Mouse (Mus musculus) CD4-positive helper T cell, adult 2 months (primary cell): ENCODE results near the gene Card11.

Experiments
- DNase-seq: peaks from one replicate; pipeline ENCODE4 v3.0.0-alpha.2; 2012; ENCODE audit warnings: low read depth, missing footprints, low spot score

Card11 gene

DNA sequence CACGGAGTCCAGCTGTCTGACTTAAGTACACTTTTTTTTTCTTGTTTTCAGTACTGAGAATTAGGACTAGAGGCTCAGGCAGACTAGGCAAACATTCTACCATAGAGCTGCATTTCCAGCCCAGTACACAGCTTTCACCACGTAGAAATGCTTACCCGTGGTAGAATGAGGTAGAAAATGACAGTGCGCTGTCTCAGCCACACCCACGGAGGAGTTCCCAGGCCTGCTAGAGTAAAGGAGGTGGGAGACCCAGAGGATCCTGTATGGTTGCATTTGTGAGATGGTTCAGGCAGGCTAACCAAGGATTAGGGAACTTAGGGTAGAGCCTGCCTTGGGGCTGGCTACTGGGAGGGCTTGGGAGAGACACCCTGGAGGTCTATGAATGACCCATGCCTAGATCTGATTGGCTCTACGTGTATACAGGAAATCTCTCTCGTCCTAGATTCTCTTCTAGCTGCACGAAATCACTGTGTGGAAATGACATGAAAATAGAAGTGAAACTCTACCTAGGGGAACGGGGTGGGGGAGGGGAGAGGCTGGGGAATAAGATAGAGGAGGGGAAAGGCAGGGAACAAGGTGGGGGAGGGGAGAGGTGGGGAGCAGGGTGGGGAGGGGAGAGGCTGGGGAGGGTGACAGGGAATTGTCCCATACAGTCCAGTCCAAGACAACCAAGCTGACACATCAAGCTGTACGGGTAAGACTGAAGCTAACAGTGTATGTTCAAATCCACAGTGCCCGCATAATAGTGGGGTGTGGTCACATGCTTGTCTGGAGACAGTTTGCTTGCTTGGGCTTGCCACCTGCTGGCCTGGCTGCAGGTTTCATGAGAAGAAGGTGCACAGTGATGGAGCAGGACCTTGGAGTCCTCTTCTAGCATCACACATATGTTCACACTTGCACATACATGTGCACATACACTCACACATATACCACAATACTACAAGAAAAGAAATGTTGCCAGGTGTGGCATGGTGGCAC, 8.0 kb downstream of the Card11 start:
- DNase-seq, result peak; percentile 53

DNA sequence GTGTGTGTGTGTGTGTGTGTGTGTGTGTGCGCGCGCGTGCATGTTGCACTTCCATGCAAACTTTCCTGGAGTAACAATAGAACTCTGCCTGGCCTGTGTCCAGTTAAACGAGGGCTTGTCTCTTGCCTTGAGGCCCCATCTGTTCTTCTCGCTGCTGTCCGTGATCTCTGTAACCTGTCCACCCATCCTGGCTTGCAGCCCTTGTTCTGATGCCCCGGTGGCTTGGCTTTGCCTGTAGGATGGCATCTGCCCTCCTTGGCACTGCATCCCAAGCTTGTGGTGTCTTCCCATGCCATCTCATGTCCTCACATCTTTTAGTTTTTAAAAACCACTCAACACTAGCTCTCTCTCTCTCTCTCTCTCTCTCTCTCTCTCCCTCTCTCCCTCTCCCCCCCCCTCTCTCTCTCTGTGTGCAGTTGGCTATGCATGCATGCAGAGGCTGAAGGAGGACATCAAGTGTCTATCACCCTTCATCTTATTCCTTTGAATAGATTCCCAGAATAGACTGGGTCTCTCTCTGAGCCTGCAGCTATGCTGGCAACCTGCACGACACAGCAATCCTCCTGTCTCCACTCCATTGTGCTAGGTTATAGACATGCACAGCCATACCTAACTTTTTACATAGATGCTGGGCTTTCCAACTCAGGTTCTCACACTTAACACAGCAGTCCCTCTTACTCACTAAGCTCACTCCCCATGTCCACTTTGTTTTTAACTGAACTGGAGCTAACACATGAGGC, 14.9 kb downstream of the Card11 start:
- DNase-seq, result no peak

DNA sequence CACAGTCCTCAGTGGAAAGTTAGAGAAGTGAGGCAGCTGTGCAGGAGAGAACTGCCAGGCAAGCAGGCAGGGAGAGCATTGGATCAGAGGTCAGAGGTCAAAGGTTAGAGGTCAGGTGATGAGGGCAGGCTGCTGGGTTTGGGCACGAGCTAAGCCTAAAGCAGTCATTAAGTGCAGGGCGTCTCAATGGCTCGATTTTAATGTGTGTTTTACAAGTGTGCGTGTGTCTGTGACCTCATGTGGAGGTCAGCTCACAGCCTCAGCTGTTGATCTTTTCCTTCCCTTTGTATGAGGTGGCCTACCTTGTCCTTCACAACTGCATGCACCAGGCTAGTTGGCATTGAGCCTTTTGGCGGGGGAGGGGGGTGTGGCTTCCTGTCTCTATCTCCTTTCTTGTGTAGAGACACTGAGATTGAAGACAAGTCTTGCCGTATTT, 19.0 kb downstream of the Card11 start:
- peak; percentile 60 for DNase-seq

DNA sequence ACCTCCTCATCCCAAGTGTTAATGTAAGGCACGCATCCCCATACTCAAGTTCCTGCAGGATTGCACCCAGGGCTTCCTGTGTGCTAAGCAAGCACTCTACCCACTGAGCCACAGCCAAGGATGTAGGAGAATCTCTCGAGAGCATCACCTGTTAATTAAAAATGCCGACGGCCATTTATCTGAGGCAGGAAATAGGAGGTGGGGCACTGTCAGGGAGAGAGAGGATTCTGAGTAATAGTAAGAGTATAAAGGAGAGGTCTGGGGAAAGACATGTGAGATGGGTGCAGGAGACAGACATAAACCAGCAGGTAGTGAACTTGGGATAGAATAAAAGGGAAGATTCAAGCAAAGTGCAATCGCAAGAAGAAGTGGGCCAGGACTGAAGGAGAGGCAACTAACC, 19.6 kb downstream of the Card11 start:
- DNase-seq, result no peak

DNA sequence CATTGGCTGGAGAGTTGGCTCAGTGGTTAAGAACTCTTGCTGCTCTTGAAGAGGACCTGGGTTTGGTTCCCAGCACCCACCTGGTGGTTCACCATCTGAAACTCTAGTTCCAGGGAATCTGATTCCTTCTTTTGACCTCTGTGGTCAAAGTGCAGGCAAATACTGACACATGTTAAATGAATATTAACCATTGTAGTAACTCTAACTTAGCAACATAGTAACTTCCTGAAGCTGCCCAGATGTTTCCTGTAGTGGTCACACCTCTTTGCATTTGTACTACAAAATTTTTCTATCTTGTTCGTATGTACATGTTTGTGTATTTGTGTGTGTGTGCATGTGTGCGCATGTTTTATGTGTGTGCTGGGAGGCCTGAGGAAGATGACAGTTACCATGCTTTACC, 20.3 kb downstream of the Card11 start:
- no peak for DNase-seq

DNA sequence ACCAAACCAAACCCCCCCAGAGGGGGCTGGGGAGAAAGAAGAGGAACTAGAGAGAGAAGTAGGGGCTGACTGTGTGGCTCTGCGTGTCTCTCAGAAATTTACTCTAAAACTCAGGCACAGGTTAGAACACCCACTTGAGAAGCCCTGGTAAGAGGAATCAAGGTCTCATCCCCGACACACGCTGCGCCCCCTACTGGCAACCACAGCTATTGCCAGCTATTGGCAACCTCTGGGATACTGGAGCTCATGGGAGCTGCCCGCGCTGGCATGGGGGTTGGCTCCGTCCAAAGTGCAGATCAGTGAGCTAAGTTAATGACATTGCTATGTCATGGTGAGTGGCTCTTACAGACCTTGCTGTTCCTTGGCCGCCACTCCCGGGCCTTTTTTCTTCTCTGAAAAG, 37.4 kb downstream of the Card11 start:
- DNase-seq, result peak; percentile 51

DNA sequence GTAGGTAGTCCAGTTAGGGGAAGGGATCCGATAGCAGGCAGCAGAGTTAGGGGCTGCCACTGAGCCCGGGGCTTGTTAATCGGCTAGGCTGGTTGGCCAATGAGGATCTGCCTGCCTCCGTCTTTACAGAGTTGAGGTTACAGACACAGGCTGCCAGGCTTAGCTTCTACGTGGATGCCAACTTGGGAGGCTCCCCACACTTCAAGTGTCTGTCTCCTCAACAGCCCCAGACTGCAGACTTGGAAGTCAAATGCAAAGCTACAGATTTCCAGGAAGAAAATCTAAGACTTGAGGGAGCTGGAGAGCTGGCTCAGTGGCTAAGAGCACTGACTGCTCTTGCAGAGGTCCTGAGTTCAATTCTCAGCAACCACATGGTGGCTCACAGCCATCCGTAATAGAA, 39.6 kb downstream of the Card11 start:
- DNase-seq, result no peak

DNA sequence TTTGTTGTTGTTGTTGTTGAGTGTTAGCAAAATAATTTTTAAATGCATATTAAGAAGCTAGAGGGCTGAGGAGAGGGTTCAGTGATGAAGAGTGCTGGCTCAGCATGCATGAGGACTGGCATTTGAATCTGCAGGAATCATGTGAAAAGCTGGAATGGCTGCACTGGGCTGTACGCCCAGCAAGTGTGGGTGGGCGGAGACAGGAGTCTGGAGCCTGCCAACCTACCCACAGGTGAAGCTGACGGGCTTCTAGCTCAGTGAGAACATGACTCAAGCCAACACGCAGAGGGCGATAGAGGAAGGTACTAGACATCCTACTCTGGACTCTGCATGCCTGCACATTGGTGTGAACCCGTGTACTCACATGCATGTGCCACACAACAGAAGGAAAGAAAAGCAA, 41.2 kb downstream of the Card11 start:
- DNase-seq, result no peak

DNA sequence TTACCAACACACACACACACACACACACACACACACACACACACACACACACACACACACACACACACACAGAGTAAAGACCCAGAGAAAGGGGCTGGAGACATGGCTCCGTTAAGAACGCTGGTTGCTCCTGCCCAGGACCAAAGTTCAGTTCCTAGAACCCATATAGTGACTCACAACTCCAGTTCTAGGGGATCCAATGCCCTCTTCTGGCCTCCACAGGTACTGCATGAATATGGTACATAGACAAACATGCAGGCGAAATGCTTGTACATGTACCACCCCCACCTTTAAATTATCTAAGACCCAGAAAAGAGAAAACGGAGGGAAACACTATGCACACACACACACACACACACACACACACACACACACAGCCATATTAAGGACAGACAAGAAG, 43.3 kb downstream of the Card11 start:
- DNase-seq, result peak; percentile 27

DNA sequence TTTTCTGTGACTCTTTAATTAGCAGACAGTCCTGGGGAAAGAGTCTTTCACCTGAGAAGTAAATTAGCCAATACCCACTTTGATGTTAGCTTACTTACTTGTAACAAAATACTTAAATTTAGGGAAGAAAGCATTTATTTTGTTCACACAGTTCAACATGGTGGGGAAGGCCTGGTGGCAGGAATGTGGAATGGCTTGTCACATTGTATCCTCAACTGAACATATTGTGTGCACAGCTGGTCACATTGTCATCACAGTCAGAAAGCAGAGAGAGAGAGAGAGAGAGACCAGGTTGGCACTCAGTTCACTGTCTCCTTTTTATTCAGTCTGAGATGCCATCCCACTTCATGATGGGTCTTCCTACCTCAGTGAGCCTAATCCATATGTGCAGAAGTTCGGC, 44.7 kb downstream of the Card11 start:
- no peak for DNase-seq

DNA sequence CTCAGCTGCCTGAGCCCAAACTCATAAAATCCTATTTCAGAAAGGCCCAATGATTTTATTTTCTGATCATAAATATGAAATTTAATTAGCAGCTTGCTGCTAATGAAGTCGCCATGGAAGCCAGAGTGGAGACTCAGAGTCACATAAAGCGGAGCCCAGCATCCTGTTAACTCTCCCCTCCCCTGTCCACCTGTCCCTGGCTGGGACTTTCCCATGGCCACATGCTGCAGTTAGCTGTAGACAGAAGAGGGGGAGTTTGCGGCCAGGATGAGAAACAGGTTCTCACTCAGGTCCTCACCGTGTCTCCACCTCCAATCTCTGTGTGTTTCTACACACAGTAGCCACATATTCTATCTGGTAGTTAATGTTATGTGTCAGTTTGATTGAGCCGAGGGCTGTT, 48.6 kb downstream of the Card11 start:
- DNase-seq, result peak; percentile 48

DNA sequence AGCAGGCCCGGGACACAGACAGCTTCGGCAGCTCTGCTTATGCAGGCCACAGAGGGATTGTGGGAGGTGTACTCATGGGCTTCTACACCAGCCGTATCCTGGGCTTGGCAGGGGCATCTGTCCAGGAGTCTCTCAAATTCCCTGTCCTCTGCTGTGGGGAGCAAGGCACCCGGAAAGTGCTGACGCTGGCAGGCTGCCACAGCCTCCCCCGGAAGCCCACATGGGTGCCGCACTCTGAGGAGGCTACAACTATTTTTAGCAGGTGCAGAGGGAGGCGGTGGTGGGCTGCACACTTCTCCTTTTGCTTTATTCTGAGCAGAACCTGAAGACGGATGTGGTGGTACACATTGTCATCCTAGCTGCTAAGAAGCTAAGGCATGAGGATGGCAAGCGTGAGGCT, 52.4 kb downstream of the Card11 start:
- DNase-seq, result peak; percentile 82

DNA sequence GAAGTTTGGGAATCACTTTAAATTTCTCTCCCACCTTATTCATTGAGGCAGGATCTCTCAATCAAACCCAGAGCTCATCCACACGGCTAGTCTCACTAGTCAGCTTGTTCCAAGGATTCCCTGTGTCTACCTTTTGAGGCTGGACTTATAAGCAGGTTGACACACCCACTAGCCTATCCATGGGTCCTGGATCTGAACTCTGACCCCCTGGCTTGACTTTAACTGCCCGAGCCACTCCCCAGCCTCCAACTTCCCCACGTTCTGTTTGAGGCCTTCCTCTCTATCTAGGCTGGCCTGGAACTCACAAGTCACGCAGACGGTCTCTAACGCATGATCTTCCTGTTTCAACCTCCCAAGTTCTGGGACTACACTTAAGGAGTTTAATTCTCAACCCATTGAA, 54.3 kb downstream of the Card11 start:
- no peak for DNase-seq

DNA sequence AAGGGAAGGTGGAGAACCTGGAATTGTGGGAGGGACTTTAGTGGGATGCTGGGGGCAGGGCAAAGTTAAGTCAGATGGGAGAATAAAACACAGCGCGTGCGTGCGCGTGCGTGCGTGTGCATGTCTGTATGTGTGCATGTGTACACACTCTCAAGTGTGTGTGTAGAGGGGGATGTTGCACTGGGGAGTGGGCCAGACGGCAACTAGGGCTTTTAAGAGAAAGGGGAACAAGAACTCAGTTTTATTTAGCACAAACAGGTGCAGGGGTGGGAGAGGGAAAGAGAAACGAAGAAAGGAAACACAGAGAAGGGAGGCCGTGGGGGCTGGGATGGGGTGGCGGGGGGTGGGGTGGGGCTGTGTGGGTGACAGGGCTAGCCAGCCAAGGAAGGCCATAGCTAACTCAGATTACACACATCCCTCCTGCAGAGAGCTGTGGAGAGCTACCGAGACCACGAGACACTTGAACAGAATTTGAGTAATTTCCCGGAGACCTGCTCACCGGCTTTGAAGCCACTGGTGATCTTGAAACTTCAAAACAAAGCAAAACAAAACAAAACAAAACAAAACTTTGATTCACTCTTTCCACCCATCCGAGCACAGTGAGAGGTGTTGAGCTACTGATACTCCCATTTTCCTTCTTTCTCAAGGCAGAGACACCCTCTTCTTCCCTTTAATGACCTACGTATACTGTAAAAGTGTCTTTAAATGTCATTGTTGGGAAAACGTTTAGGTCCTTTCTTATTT, 55.8 kb downstream of the Card11 start:
- DNase-seq, result peak; percentile 77

DNA sequence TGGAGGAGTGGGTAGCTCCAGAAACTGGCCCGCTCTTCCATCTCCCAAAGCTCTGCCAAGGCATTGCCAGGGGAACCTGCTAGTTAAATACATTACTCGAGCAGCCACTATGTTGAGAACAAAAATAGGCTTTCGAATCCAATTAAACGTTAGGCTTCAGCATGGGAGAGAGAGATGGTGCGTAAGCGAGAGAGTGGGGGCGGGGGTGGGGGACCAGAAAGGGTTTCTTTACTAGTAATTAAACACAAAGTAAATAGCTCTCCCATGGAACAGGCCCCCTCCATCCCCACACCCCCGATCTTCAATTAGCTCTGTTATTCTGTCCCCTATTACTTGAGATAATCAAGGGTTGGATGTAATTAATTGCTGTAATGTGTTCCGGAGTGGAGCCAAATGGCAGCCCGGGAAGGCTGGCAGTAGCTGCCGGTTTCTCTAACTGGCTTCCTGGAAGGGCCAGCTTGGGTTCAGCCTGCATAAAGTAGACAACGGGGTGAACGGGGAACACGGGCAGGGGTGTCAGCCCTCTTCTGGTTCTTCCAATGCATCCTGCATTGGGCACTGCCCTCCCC, 59.4 kb downstream of the Card11 start:
- DNase-seq, result no peak

DNA sequence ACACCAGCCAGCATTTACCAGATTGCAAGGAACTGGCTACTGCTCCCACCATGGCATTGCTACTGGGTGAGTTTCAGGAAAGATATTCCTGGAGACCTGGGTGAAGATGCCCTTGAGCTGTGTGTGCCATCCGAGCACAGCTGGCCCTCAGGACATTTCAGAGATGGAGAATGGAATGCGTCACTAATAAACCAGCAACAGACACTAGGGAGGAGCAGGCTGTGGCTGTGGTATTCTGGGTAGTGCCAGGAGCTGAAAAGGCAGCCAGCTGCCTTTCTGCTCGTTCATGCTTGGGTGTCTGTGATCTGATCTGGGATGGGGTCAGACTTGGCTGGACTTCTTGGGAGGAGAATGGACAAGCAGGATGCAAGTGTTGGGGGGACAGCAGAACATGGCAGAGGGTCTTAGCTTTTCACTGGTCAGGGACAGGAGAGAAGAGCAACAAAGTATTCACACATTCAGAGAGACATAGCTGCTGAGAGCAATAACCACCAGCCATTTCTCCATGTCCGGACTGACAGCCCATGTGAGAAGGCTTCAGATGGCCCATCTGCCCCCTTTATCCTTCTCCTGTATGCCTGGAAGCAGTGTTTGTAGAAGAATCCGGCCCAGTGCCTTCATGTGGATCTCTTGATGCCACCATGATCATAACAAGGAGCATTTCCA, 60.0 kb downstream of the Card11 start:
- no peak for DNase-seq

DNA sequence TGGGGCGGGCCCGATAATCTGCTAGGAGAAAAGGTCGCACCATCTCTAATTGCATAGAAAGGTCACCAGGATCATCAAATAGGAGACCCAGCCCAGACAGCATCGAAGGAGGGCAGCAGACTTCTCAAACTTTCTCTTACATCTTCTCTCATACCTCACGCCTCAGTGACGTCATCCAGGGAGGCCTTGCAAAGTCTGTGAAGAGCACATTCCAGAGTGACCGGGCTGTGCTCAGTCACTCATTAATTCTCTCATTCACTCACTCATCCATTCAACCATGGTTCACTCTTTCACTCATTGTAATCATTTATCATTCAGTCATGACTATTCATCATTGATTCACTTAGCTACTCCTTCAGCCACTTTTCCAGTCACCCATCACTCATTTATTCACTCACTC, 63.6 kb downstream of the Card11 start:
- no peak for DNase-seq

DNA sequence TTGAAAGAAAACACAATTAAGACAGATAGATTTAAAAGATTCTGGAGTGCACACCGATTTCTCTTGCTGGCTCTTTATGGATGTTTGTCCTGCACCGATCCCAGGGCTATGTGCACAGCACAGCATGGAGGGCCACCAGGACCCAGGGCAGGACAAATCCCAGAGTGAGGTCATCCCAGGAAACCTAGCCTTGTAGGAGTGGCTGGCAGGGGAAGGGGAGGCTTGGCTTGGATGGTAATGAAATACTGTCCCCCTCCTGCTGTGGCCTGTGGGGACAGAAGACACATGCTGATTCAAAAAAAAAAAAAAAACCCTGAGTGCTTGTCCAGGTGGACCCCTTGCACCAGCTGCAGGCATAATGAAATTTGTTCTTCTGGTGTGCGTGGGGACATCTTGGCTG, 64.5 kb downstream of the Card11 start:
- no peak for DNase-seq

DNA sequence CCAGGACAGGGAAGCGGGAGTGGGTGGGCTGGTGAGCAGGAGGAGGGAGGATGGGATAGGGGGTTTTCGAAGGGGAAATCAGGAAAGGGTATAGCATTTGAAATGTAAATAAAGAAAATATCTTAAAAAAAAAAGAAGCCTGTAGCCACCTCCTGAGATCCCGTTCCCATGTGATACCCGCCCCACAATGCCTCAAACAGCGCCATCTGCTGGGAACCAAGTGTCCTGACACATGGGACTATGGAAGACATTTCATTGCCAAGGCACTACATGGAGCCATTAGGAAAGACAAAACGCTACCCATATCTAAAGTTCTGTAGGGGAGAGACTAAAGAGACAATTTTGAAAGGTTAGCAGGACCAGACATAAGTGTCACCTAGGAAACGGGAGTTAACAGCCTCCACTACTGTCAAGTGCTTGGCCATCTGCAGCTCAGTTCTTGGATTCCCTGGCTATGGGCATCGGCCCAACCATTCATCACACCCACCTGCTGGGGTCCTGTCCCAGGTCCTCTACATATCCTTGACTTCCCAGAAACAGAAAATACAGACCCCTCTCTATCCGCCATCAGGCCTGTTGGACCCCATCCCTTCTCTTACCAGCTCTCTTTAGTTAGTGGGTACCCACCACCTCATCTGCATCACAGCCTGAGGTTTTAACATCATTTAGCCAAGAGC, 65.6 kb downstream of the Card11 start:
- no peak for DNase-seq

DNA sequence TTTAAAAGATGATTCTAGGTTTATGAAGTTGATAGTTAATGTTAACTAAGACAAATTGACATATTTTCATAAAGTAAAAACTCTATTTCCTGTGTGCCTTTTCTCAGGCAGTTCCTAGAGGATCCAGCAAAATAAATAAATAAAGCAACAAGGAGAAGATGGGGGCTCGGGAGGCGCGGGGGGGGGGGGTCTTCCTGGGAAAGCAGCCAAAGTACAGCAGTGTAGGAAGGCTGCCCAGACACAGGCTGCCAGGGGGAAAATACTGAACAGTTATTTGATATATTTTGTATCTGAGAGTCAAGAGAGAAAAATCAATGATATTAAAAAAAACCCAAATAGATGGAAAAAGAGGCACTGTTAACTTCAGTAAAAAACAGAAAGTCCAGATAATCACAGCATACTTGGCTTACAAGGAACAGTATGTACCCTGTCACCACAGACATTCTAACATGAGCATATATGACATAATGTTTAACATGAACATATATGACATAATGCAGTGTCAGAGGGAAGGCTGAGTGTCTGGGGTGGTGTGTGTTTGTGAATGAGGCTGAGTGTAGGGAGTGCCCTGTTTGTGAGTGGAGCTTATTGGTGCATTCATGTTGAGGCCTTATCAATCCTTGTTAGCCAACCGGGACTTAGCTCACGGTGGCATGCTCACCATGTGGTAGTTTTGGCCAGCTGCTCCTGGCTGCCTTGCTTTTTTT, 68.7 kb downstream of the Card11 start:
- no peak for DNase-seq
